Mouse (Mus musculus): ENCODE data around the gene Ccl5. TPM values are rescaled to one million over a fixed set of nuclear protein-coding genes. Genes with fewer than 3 reads are reported as not detected.

Ccl5 gene
- 2.9 and 3.0 TPM in 2 replicates for polyA plus RNA-seq (2014; fragmentation: Nextera tagmentation; extraction: Ambion mirVana)

DNA sequence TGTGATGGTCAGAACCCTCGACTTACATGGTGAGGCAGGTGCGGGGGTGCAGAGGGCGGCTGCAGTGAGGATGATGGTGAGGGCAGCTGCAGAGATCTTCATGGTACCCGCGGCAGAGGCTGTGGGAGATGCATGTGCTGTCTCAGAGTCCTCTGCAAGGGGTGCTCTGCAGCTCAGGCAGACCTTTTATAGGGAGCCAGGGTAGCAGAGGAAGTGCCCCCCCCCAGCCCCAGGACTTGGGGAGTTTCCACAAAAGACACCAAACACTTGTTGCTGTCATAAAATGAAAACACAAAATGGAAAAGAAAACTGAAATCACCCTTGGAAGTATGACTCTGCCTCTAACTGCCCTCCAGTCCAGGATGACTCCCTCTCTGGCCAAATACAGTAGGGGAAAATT lies at the start of gene Ccl5:
Gene Ccl5, minus strand, starts transcription at position 159 of the 400 bp plus-strand sequence.
- no peak within 1 kb of the TSS for H3K27ac ChIP-seq (ENCODE audit: low read depth)
- H3K9me3 ChIP-seq (ENCODE audit: control insufficient read depth, low read length): no peaks in the 10 kb centered on the region
- H3K4me1 ChIP-seq (replicated peaks; ENCODE audit: control insufficient read depth, insufficient read depth, low read length): peaks cover 7% of the 10 kb centered on the region; the same call in 1 of the 2 replicates
- H3K4me3 ChIP-seq (ENCODE audit: low read depth, low read length): no peak within 1 kb of the TSS
- no peaks in the 10 kb centered on the region for H3K27me3 ChIP-seq (replicated peaks; ENCODE audit: control insufficient read depth, insufficient read depth, low read length)
- ATAC-seq (replicated peaks; ENCODE audit: low FRiP score, low TSS enrichment, low read depth): no peak
- DNase-seq (ENCODE audit: low spot score): no peak
- 87% methylated on average over 5 of the region's 5 CpGs for WGBS
- no peak within 1 kb of the TSS for H3K4me2 ChIP-seq (ENCODE audit: low read length)
- H3K9ac ChIP-seq (ENCODE audit: low read length): no peak within 1 kb of the TSS
- no peaks in the 10 kb centered on the region for H3K36me3 ChIP-seq (ENCODE audit: control insufficient read depth, insufficient read depth, low read length)

- no peaks in the 10 kb centered on the region for H3K9me3 ChIP-seq (ENCODE audit: control insufficient read depth, low read length)
- H3K4me3 ChIP-seq (ENCODE audit: low read depth, low read length): no peak overlapping the region
- H3K27me3 ChIP-seq (replicated peaks; ENCODE audit: control insufficient read depth, insufficient read depth, low read length): no peaks in the 10 kb centered on the region
- H3K36me3 ChIP-seq (ENCODE audit: control insufficient read depth, insufficient read depth, low read length): no peaks in the 10 kb centered on the region
- WGBS: 80% methylated on average over 3 of the region's 3 CpGs
- no peak overlapping the region for H3K4me2 ChIP-seq (ENCODE audit: low read length)
- no peaks in the 10 kb centered on the region for H3K4me1 ChIP-seq (replicated peaks; ENCODE audit: control insufficient read depth, insufficient read depth, low read length)
- no peak overlapping the region for H3K9ac ChIP-seq (ENCODE audit: low read length)
- ATAC-seq (replicated peaks; ENCODE audit: low FRiP score, low TSS enrichment, low read depth) (no peak), DNase-seq (ENCODE audit: low spot score) (no peak)
- no peak overlapping the region for H3K27ac ChIP-seq (ENCODE audit: low read depth)
These were observed 48.7 kb upstream of the Ccl5 start for GRCm38 (mm10) chr11:83578999-83579398.

GRCm38 (mm10) chr11:83578186-83578760 lies 48.0 kb upstream of the Ccl5 start, which contains the start of gene Ccl9:
Ccl9 (minus strand) TSS chr11:83578636.
- 65% methylated on average over 2 of the region's 2 CpGs for WGBS
- Histone ChIP-seq H3K27ac (ENCODE audit: low read depth) (no peak within 1 kb of the TSS), H3K9me3 (ENCODE audit: control insufficient read depth, low read length) (no peaks in the 10 kb centered on the region), H3K4me2 (ENCODE audit: low read length) (no peak within 1 kb of the TSS), H3K4me1 (replicated peaks; ENCODE audit: control insufficient read depth, insufficient read depth, low read length) (no peaks in the 10 kb centered on the region), H3K27me3 (replicated peaks; ENCODE audit: control insufficient read depth, insufficient read depth, low read length) (no peaks in the 10 kb centered on the region), H3K4me3 (ENCODE audit: low read depth, low read length) (no peak within 1 kb of the TSS), H3K36me3 (ENCODE audit: control insufficient read depth, insufficient read depth, low read length) (no peaks in the 10 kb centered on the region), H3K9ac (ENCODE audit: low read length) (no peak within 1 kb of the TSS)
- DNase-seq (ENCODE audit: low spot score) (no peak), ATAC-seq (replicated peaks; ENCODE audit: low FRiP score, low TSS enrichment, low read depth) (no peak)

DNA sequence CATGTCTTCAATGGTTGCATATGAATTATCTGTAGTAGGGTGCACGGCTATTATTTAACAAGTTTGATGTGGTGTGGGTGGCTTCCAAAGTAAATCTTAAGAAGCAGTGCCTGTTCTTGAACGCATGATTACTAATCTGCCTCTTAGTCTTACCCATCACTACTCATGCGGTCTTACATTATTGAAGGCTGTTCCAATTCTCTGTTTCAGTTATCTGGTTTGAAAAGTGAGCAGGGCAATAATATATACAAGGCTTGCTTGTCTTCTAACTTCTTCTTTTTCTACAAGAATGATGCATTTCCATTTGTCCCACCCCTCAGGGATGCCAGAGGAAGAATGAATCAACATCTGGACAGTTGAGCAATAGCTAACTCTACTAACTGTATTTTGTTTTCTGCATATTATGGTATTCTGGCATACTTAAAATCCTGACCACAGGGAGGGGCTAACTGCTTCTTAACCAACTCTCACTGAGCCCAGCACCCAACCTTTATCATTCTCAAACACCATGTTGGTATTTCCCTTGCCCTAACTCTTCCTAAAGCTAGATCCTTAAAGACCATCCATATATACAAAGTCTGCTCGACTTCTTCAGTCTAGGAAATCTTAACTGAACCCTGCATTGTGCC lies 46.7 kb upstream of the Ccl5 start:
- Histone ChIP-seq H3K4me2 (ENCODE audit: low read length) (no peak overlapping the region), H3K4me3 (ENCODE audit: low read depth, low read length) (no peak overlapping the region), H3K4me1 (replicated peaks; ENCODE audit: control insufficient read depth, insufficient read depth, low read length) (no peaks in the 10 kb centered on the region), H3K36me3 (ENCODE audit: control insufficient read depth, insufficient read depth, low read length) (no peaks in the 10 kb centered on the region), H3K9ac (ENCODE audit: low read length) (no peak overlapping the region), H3K27ac (ENCODE audit: low read depth) (no peak overlapping the region), H3K9me3 (ENCODE audit: control insufficient read depth, low read length) (no peaks in the 10 kb centered on the region), H3K27me3 (replicated peaks; ENCODE audit: control insufficient read depth, insufficient read depth, low read length) (no peaks in the 10 kb centered on the region)
- no peak for DNase-seq (ENCODE audit: low spot score)
- no peak for ATAC-seq (replicated peaks; ENCODE audit: low FRiP score, low TSS enrichment, low read depth)
- 80% methylated on average over 4 of the region's 4 CpGs for WGBS

- DNase-seq (ENCODE audit: low spot score) (no peak), ATAC-seq (replicated peaks; ENCODE audit: low FRiP score, low TSS enrichment, low read depth) (no peak)
- H3K4me1 ChIP-seq (replicated peaks; ENCODE audit: control insufficient read depth, insufficient read depth, low read length): no peaks in the 10 kb centered on the region
- no peak overlapping the region for H3K4me3 ChIP-seq (ENCODE audit: low read depth, low read length)
- no peaks in the 10 kb centered on the region for H3K27me3 ChIP-seq (replicated peaks; ENCODE audit: control insufficient read depth, insufficient read depth, low read length)
- H3K27ac ChIP-seq (ENCODE audit: low read depth): no peak overlapping the region
- no peak overlapping the region for H3K9ac ChIP-seq (ENCODE audit: low read length)
- no peak overlapping the region for H3K4me2 ChIP-seq (ENCODE audit: low read length)
- no peaks in the 10 kb centered on the region for H3K36me3 ChIP-seq (ENCODE audit: control insufficient read depth, insufficient read depth, low read length)
- 44% methylated on average over 9 of the region's 9 CpGs for WGBS
- H3K9me3 ChIP-seq (ENCODE audit: control insufficient read depth, low read length): no peaks in the 10 kb centered on the region
These were observed 42.5 kb upstream of the Ccl5 start for GRCm38 (mm10) chr11:83572834-83573233.

DNA sequence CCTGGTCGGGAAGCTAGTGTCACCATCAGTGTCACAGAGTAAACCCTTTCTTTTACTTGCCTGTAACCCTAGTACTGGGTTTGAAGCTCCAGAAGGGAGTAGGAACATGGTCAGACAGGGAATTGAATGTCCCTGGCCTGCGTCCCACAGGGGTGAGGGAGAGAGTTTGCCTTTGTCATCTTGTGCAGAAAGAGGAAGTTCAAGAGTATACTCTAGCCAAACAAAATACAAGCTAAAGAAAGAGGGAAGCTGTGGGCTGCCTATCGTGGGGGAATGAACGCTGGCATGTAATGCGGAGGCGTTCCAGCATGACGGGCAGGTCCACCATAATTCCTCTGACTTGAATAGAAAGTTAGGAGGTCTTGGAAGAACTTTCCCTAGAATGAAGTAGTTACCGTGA lies 41.9 kb upstream of the Ccl5 start:
- Histone ChIP-seq H3K4me2 (ENCODE audit: low read length) (no peak overlapping the region), H3K4me3 (ENCODE audit: low read depth, low read length) (no peak overlapping the region), H3K4me1 (replicated peaks; ENCODE audit: control insufficient read depth, insufficient read depth, low read length) (no peaks in the 10 kb centered on the region), H3K36me3 (ENCODE audit: control insufficient read depth, insufficient read depth, low read length) (no peaks in the 10 kb centered on the region), H3K27ac (ENCODE audit: low read depth) (no peak overlapping the region), H3K9ac (ENCODE audit: low read length) (no peak overlapping the region), H3K27me3 (replicated peaks; ENCODE audit: control insufficient read depth, insufficient read depth, low read length) (no peaks in the 10 kb centered on the region), H3K9me3 (ENCODE audit: control insufficient read depth, low read length) (no peaks in the 10 kb centered on the region)
- WGBS: 88% methylated on average over 8 of the region's 8 CpGs
- ATAC-seq (replicated peaks; ENCODE audit: low FRiP score, low TSS enrichment, low read depth) (no peak), DNase-seq (ENCODE audit: low spot score) (no peak)

- Histone ChIP-seq H3K4me3 (ENCODE audit: low read depth, low read length) (no peak overlapping the region), H3K4me1 (replicated peaks; ENCODE audit: control insufficient read depth, insufficient read depth, low read length) (no peaks in the 10 kb centered on the region), H3K36me3 (ENCODE audit: control insufficient read depth, insufficient read depth, low read length) (no peaks in the 10 kb centered on the region), H3K27me3 (replicated peaks; ENCODE audit: control insufficient read depth, insufficient read depth, low read length) (no peaks in the 10 kb centered on the region), H3K27ac (ENCODE audit: low read depth) (no peak overlapping the region), H3K4me2 (ENCODE audit: low read length) (no peak overlapping the region), H3K9me3 (ENCODE audit: control insufficient read depth, low read length) (no peaks in the 10 kb centered on the region), H3K9ac (ENCODE audit: low read length) (no peak overlapping the region)
- DNase-seq (ENCODE audit: low spot score): no peak
- WGBS: 76% methylated on average over 2 of the region's 2 CpGs
- ATAC-seq (replicated peaks; ENCODE audit: low FRiP score, low TSS enrichment, low read depth): no peak
These were observed 39.9 kb upstream of the Ccl5 start for GRCm38 (mm10) chr11:83570189-83570588.

DNA sequence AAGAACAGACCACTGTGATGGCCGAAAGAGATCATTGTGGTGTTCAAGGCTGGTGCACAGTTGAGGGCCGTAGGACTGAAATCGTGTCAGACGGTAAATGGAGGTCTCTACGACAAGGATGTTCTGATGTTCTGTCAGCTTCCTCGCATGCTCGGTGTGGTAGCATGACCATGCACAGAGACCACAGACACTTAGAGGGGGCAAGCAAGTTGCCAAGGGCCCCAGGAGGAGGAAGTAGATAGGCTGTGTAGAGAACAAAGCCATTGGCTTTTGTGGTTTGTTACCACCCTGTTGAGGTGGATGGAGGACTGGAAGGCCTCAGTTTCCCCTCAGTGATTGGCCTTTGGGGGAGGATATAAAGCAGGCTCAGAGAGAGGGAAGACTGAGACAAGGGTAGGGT lies 38.9 kb upstream of the Ccl5 start:
- Histone ChIP-seq H3K9ac (ENCODE audit: low read length) (no peak overlapping the region), H3K4me3 (ENCODE audit: low read depth, low read length) (no peak overlapping the region), H3K9me3 (ENCODE audit: control insufficient read depth, low read length) (no peaks in the 10 kb centered on the region), H3K36me3 (ENCODE audit: control insufficient read depth, insufficient read depth, low read length) (no peaks in the 10 kb centered on the region), H3K27ac (ENCODE audit: low read depth) (no peak overlapping the region), H3K27me3 (replicated peaks; ENCODE audit: control insufficient read depth, insufficient read depth, low read length) (no peaks in the 10 kb centered on the region), H3K4me2 (ENCODE audit: low read length) (no peak overlapping the region), H3K4me1 (replicated peaks; ENCODE audit: control insufficient read depth, insufficient read depth, low read length) (no peaks in the 10 kb centered on the region)
- ATAC-seq (replicated peaks; ENCODE audit: low FRiP score, low TSS enrichment, low read depth) (no peak), DNase-seq (ENCODE audit: low spot score) (no peak)
- WGBS: 91% methylated on average over 7 of the region's 7 CpGs

DNA sequence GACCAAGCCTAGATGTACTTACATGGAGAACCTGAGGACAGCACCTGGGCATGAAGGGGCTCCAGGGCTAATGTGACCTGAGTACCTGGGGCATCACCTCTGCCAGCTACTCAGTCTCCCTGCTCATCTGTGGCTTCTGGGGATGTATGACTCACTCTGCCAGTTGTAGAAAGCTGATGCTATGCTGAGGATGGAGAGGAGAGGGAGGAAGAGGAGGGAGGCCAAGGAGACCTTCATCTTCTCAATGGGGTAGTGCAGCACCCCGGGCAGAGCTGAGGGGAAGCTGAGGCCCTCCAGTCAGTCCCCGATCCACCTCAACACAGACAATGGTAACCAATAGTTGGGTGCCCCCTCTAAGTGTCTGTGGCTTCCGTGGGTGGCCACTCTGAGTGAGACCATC lies 38.5 kb upstream of the Ccl5 start:
- ATAC-seq (replicated peaks; ENCODE audit: low FRiP score, low TSS enrichment, low read depth): no peak
- Histone ChIP-seq H3K36me3 (ENCODE audit: control insufficient read depth, insufficient read depth, low read length) (no peaks in the 10 kb centered on the region), H3K9me3 (ENCODE audit: control insufficient read depth, low read length) (no peaks in the 10 kb centered on the region), H3K4me1 (replicated peaks; ENCODE audit: control insufficient read depth, insufficient read depth, low read length) (no peaks in the 10 kb centered on the region), H3K4me3 (ENCODE audit: low read depth, low read length) (no peak overlapping the region), H3K9ac (ENCODE audit: low read length) (no peak overlapping the region), H3K27ac (ENCODE audit: low read depth) (no peak overlapping the region), H3K4me2 (ENCODE audit: low read length) (no peak overlapping the region), H3K27me3 (replicated peaks; ENCODE audit: control insufficient read depth, insufficient read depth, low read length) (no peaks in the 10 kb centered on the region)
- 84% methylated on average over 3 of the region's 3 CpGs for WGBS
- DNase-seq (ENCODE audit: low spot score): no peak

Data from intestine, embryonic 14.5 days (tissue).